Mouse (Mus musculus) fibroblast of lung, adult 2 months (primary cell): ENCODE results near the gene Tas2r119.
A peak's percentile ranks its signal among the peaks of the same experiment; 100 is the strongest.
"Not testable (repeated sequence)": the region's sequence is repeated elsewhere in the genome, so short reads cannot be mapped to it uniquely, and the experiment has no call there.

Experiments used
- DNase-seq: peaks from one replicate; pipeline ENCODE4 v3.0.0-alpha.2; 2011; ENCODE audit warnings: low read depth

Gene Tas2r119

GRCm38 (mm10) chr15:32176989-32177388, at the start of gene Tas2r119:
Gene Tas2r119, plus strand, starts transcription at chr15:32177289.
- DNase-seq, result no peak

- no peak for DNase-seq
Observed at GRCm38 (mm10) chr15:32132315-32132714, 44.8 kb upstream of the Tas2r119 start.

- DNase-seq, result no peak
Observed at GRCm38 (mm10) chr15:32141657-32142056, 35.4 kb upstream of the Tas2r119 start.

GRCm38 (mm10) chr15:32144269-32144668, 32.8 kb upstream of the Tas2r119 start:
- no peak for DNase-seq

GRCm38 (mm10) chr15:32153404-32153803, 23.7 kb upstream of the Tas2r119 start:
- DNase-seq, result no peak

- no peak for DNase-seq
Observed at GRCm38 (mm10) chr15:32153857-32154449, 23.1 kb upstream of the Tas2r119 start.

- peak; percentile 40 for DNase-seq
Observed at GRCm38 (mm10) chr15:32156126-32156525, 21.0 kb upstream of the Tas2r119 start.

- no peak for DNase-seq
Observed at GRCm38 (mm10) chr15:32160281-32160680, 16.8 kb upstream of the Tas2r119 start.

- DNase-seq, result no peak
Observed at GRCm38 (mm10) chr15:32171764-32172163, 5.3 kb upstream of the Tas2r119 start.

- DNase-seq, result no peak
Observed at GRCm38 (mm10) chr15:32172175-32172987, 4.7 kb upstream of the Tas2r119 start.

- DNase-seq, result no peak
Observed at GRCm38 (mm10) chr15:32172988-32173329, 4.1 kb upstream of the Tas2r119 start.

GRCm38 (mm10) chr15:32180010-32180725, 3.1 kb downstream of the Tas2r119 start:
- no peak for DNase-seq

- no peak for DNase-seq
Observed at GRCm38 (mm10) chr15:32182026-32182425, 4.9 kb downstream of the Tas2r119 start.

GRCm38 (mm10) chr15:32184964-32185363, 7.9 kb downstream of the Tas2r119 start:
- no peak for DNase-seq

- DNase-seq, result no peak
Observed at GRCm38 (mm10) chr15:32189879-32190278, 12.8 kb downstream of the Tas2r119 start.

- no peak for DNase-seq
Observed at GRCm38 (mm10) chr15:32190436-32190835, 13.3 kb downstream of the Tas2r119 start.

- no peak for DNase-seq
Observed at GRCm38 (mm10) chr15:32192948-32193347, 15.9 kb downstream of the Tas2r119 start.

GRCm38 (mm10) chr15:32198076-32198475, 21.0 kb downstream of the Tas2r119 start:
- no peak for DNase-seq

- no peak for DNase-seq
Observed at GRCm38 (mm10) chr15:32198561-32198960, 21.5 kb downstream of the Tas2r119 start.

GRCm38 (mm10) chr15:32203242-32203641, 26.2 kb downstream of the Tas2r119 start:
- DNase-seq, result no peak

- no peak for DNase-seq
Observed at GRCm38 (mm10) chr15:32204908-32205307, 27.8 kb downstream of the Tas2r119 start.

- not testable (repeated sequence) for DNase-seq
Observed at GRCm38 (mm10) chr15:32214687-32215086, 37.6 kb downstream of the Tas2r119 start.

GRCm38 (mm10) chr15:32223028-32223427, 45.9 kb downstream of the Tas2r119 start:
- no peak for DNase-seq
